Mouse (Mus musculus): Measurements from ENCODE around the gene Ugt1a8. TPM values are rescaled to one million over a fixed set of nuclear protein-coding genes. Genes with fewer than 3 reads are reported as not detected.
"Not testable (repeated sequence)": the region's sequence is repeated elsewhere in the genome, so short reads cannot be mapped to it uniquely, and the experiment has no call there.

Gene Ugt1a8
- polyA plus RNA-seq, 1 experiment from 2014 or later, result not detected

- Histone ChIP-seq H3K9ac (replicated peaks) (no peak overlapping the region), H3K4me3 (no peak overlapping the region), H3K9me3 (peaks cover 44% of the 10 kb centered on the region), H3K27ac (replicated peaks) (no peak overlapping the region), H3K36me3 (no peaks in the 10 kb centered on the region), H3K4me1 (no peaks in the 10 kb centered on the region), H3K27me3 (no peaks in the 10 kb centered on the region), H3K4me2 (replicated peaks) (no peak overlapping the region)
- WGBS, result 77% methylated on average over 9 of the region's 9 CpGs
- no peak for ATAC-seq (replicated peaks)
These were observed 130.4 kb downstream of the Ugt1a8 start for GRCm38 (mm10) chr1:88218051-88218450.

- H3K9me3 ChIP-seq, result peaks cover 38% of the 10 kb centered on the region
- no peak overlapping the region for H3K9ac ChIP-seq (replicated peaks)
- H3K4me3 ChIP-seq, result no peak overlapping the region
- WGBS, result 52% methylated on average over 4 of the region's 4 CpGs
- no peaks in the 10 kb centered on the region for H3K4me1 ChIP-seq
- H3K4me2 ChIP-seq (replicated peaks), result no peak overlapping the region
- no peak overlapping the region for H3K27ac ChIP-seq (replicated peaks)
- no peaks in the 10 kb centered on the region for H3K36me3 ChIP-seq
- no peak for ATAC-seq (replicated peaks)
- H3K27me3 ChIP-seq, result no peaks in the 10 kb centered on the region
These were observed 131.0 kb downstream of the Ugt1a8 start for GRCm38 (mm10) chr1:88218591-88218990.

GRCm38 (mm10) chr1:88219054-88219453, 131.4 kb downstream of the Ugt1a8 start:
- Histone ChIP-seq H3K4me1 (no peaks in the 10 kb centered on the region), H3K27ac (replicated peaks) (no peak overlapping the region), H3K4me3 (no peak overlapping the region), H3K9ac (replicated peaks) (no peak overlapping the region), H3K9me3 (peaks cover 34% of the 10 kb centered on the region), H3K36me3 (no peaks in the 10 kb centered on the region), H3K4me2 (replicated peaks) (no peak overlapping the region), H3K27me3 (no peaks in the 10 kb centered on the region)
- no peak for ATAC-seq (replicated peaks)
- WGBS, result 20% methylated on average over 1 of the region's 1 CpGs

GRCm38 (mm10) chr1:88220336-88220735, 132.7 kb downstream of the Ugt1a8 start:
- Histone ChIP-seq H3K27me3 (no peaks in the 10 kb centered on the region), H3K9ac (replicated peaks) (no peak overlapping the region)

GRCm38 (mm10) chr1:88222216-88222615, 134.6 kb downstream of the Ugt1a8 start:
- 57% methylated on average over 2 of the region's 2 CpGs for WGBS
- Histone ChIP-seq H3K4me3 (no peak overlapping the region), H3K27me3 (no peaks in the 10 kb centered on the region)

More at GRCm38 (mm10) chr1:88220336-88220735, 132.7 kb downstream of the Ugt1a8 start:
- Histone ChIP-seq H3K4me3 (no peak overlapping the region), H3K9me3 (peaks cover 24% of the 10 kb centered on the region), H3K36me3 (no peaks in the 10 kb centered on the region), H3K27ac (replicated peaks) (no peak overlapping the region), H3K4me1 (no peaks in the 10 kb centered on the region), H3K4me2 (replicated peaks) (no peak overlapping the region)
- ATAC-seq (replicated peaks), result no peak

GRCm38 (mm10) chr1:88223011-88223515, 135.4 kb downstream of the Ugt1a8 start:
- H3K9ac ChIP-seq (replicated peaks); H3K27ac ChIP-seq (replicated peaks); H3K4me2 ChIP-seq (replicated peaks); H3K4me3 ChIP-seq; H3K36me3 ChIP-seq; H3K27me3 ChIP-seq; H3K4me1 ChIP-seq; ATAC-seq (replicated peaks): not testable (repeated sequence)
- peaks cover 31% of the 10 kb centered on the region for H3K9me3 ChIP-seq

More at GRCm38 (mm10) chr1:88222216-88222615, 134.6 kb downstream of the Ugt1a8 start:
- H3K9me3 ChIP-seq, result peaks cover 27% of the 10 kb centered on the region
- H3K36me3 ChIP-seq, result no peaks in the 10 kb centered on the region
- no peak for ATAC-seq (replicated peaks)
- no peak overlapping the region for H3K27ac ChIP-seq (replicated peaks)
- no peak overlapping the region for H3K4me2 ChIP-seq (replicated peaks)
- no peaks in the 10 kb centered on the region for H3K4me1 ChIP-seq
- no peak overlapping the region for H3K9ac ChIP-seq (replicated peaks)

GRCm38 (mm10) chr1:88223591-88223990, 136.0 kb downstream of the Ugt1a8 start:
- no peaks in the 10 kb centered on the region for H3K27me3 ChIP-seq
- no peak for ATAC-seq (replicated peaks)
- WGBS, result 51% methylated on average over 1 of the region's 1 CpGs
- no peaks in the 10 kb centered on the region for H3K4me1 ChIP-seq
- H3K36me3 ChIP-seq, result no peaks in the 10 kb centered on the region
- H3K9me3 ChIP-seq, result peaks cover 36% of the 10 kb centered on the region
- no peak overlapping the region for H3K4me2 ChIP-seq (replicated peaks)
- H3K4me3 ChIP-seq, result no peak overlapping the region
- no peak overlapping the region for H3K9ac ChIP-seq (replicated peaks)
- H3K27ac ChIP-seq (replicated peaks), result no peak overlapping the region

- WGBS, result 70% methylated on average over 2 of the region's 2 CpGs
- Histone ChIP-seq H3K4me1 (no peaks in the 10 kb centered on the region), H3K4me2 (replicated peaks) (no peak overlapping the region), H3K36me3 (no peaks in the 10 kb centered on the region), H3K9ac (replicated peaks) (no peak overlapping the region), H3K27me3 (no peaks in the 10 kb centered on the region), H3K27ac (replicated peaks) (no peak overlapping the region), H3K4me3 (no peak overlapping the region), H3K9me3 (peaks cover 42% of the 10 kb centered on the region)
- ATAC-seq (replicated peaks), result no peak
These were observed 136.6 kb downstream of the Ugt1a8 start for GRCm38 (mm10) chr1:88224029-88224776.

GRCm38 (mm10) chr1:88225301-88225700, 137.7 kb downstream of the Ugt1a8 start:
- ATAC-seq (replicated peaks); H3K4me1 ChIP-seq; H3K36me3 ChIP-seq; H3K4me2 ChIP-seq (replicated peaks); H3K27ac ChIP-seq (replicated peaks); H3K9ac ChIP-seq (replicated peaks); H3K27me3 ChIP-seq; H3K4me3 ChIP-seq: not testable (repeated sequence)
- 37% methylated on average over 2 of the region's 2 CpGs for WGBS
- peaks cover 52% of the 10 kb centered on the region for H3K9me3 ChIP-seq

GRCm38 (mm10) chr1:88225741-88226140, 138.1 kb downstream of the Ugt1a8 start:
- Histone ChIP-seq H3K4me1 (no peaks in the 10 kb centered on the region), H3K27ac (replicated peaks) (no peak overlapping the region), H3K36me3 (no peaks in the 10 kb centered on the region), H3K9ac (replicated peaks) (no peak overlapping the region), H3K27me3 (no peaks in the 10 kb centered on the region), H3K4me2 (replicated peaks) (no peak overlapping the region), H3K9me3 (peaks cover 56% of the 10 kb centered on the region), H3K4me3 (no peak overlapping the region)
- ATAC-seq (replicated peaks), result no peak

- Histone ChIP-seq H3K4me2 (replicated peaks) (no peak within 1 kb of the TSS), H3K9ac (replicated peaks) (no peak within 1 kb of the TSS), H3K27me3 (no peaks in the 10 kb centered on the region), H3K27ac (replicated peaks) (no peak within 1 kb of the TSS), H3K9me3 (peaks cover 67% of the 10 kb centered on the region), H3K36me3 (no peaks in the 10 kb centered on the region), H3K4me1 (no peaks in the 10 kb centered on the region), H3K4me3 (no peak within 1 kb of the TSS)
- 54% methylated on average over 5 of the region's 5 CpGs for WGBS
- ATAC-seq (replicated peaks), result no peak
These were observed 139.2 kb downstream of the Ugt1a8 start, which contains the start of gene Mroh2a for GRCm38 (mm10) chr1:88226670-88227379. Gene Mroh2a (plus strand): TSS chr1:88226986.

GRCm38 (mm10) chr1:88227482-88227881, 139.9 kb downstream of the Ugt1a8 start:
- H3K9me3 ChIP-seq, result peaks cover 71% of the 10 kb centered on the region
- no peak overlapping the region for H3K9ac ChIP-seq (replicated peaks)
- no peak overlapping the region for H3K4me3 ChIP-seq
- ATAC-seq (replicated peaks), result no peak
- WGBS, result 56% methylated on average over 2 of the region's 2 CpGs
- no peak overlapping the region for H3K27ac ChIP-seq (replicated peaks)
- no peaks in the 10 kb centered on the region for H3K36me3 ChIP-seq
- H3K4me1 ChIP-seq, result no peaks in the 10 kb centered on the region
- H3K27me3 ChIP-seq, result no peaks in the 10 kb centered on the region
- H3K4me2 ChIP-seq (replicated peaks), result no peak overlapping the region
